Mouse (Mus musculus): Measurements from ENCODE around the gene Pik3cd.

DNA sequence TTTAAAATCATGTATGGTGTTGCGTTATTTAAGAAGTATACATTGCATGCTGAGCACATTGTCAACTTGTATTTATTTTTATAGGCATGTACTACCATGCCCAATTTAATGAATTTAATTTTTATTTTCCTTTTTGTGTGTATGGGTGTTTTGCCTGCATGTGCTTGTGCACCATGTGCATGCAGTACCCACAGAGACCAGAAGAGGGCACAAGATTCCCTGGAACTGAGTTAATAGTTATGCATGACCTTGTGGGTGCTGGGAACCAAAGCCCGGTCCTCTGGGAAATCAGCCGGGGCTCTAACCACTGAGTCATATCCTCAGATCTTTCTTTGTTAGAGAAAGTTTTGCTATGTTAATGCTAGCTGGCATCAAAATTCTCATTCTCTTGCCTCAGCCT is 87.5 kb downstream of the Pik3cd start:
- no peak for TF ChIP-seq CTCF (IDR thresholded peaks at IDR 0.05; ENCODE audit: borderline replicate concordance, control insufficient read depth, extremely low read depth, insufficient read depth, low read length, poor library complexity)
- TF ChIP-seq POLR2A (IDR thresholded peaks at IDR 0.05; ENCODE audit: control insufficient read depth, extremely low read depth, insufficient read depth, low read length, poor library complexity) = no peak

Measured in thymus, adult 2 months (tissue).